Mouse (Mus musculus) layer of hippocampus, postnatal 36 days (tissue): ENCODE measurements at regions not wholly inside any gene's neighbourhood (a gene's known extent, or its start where the extent isn't known, plus 50 kb on each side); places are given as distances from the start of the nearest gene placed in this dataset.

Experiments
- DNase-seq, 2 experiments: peaks; one replicate each; pipeline ENCODE4 v3.0.0; 2022

- peak; percentile 46 to 58 for DNase-seq
Measured at GRCm38 (mm10) chr11:82579841-82580415, 184.2 kb downstream of the Cct6b start.

- DNase-seq = no peak
Measured at GRCm38 (mm10) chr11:82576019-82576418, 187.3 kb downstream of the Tmem132e start.

GRCm38 (mm10) chr11:82573126-82573525, 184.4 kb downstream of the Tmem132e start:
- no peak for DNase-seq

DNA sequence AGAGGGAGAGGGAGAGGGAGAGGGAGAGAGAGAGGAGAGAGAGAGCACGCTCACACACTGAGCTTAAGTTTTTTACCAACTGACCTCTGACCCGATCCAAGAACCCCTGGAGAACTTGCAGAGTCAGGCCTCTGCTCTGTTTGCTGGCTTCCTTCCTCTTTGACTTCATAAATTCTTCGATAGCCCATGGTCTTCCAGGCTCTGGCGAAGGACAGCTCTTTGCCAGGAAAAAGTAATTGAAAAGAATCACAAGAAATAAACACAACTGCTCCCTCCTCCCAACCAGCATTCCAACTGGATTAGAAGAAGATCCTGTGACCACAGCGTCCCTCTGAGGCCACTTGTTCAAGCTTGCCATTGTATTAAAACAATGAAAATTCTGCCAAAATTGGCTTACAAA, 182.8 kb downstream of the Tmem132e start:
- DNase-seq = no peak

GRCm38 (mm10) chr11:82569819-82570218, 181.1 kb downstream of the Tmem132e start:
- DNase-seq = no peak

GRCm38 (mm10) chr11:82568219-82568676, 179.5 kb downstream of the Tmem132e start:
- DNase-seq = no peak

- DNase-seq = no peak
Measured at GRCm38 (mm10) chr11:82567014-82567685, 178.4 kb downstream of the Tmem132e start.

DNA sequence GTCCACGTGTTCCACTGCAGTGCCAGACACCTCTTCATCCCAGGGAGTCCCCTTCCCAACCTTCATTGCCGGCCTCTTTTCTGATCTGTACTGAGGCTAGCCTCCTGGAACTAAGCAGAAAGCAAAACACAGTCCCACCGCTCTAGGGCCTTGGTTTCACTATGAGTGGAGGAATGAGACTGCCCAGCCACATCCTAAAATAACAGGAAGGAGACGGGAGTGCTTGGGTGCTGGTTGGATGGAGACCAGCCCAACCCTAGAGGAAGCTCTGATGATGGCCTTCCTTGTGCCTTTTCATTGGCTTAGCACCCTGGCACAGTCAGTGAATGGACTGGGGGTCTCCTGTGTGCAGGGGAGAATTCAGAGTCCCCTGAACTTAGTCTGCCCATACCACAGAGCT, 177.4 kb downstream of the Tmem132e start:
- DNase-seq = no peak

GRCm38 (mm10) chr11:82564181-82564580, 175.5 kb downstream of the Tmem132e start:
- peak; percentile 44 for DNase-seq

GRCm38 (mm10) chr11:82542028-82542427, 153.3 kb downstream of the Tmem132e start:
- DNase-seq = no peak

DNA sequence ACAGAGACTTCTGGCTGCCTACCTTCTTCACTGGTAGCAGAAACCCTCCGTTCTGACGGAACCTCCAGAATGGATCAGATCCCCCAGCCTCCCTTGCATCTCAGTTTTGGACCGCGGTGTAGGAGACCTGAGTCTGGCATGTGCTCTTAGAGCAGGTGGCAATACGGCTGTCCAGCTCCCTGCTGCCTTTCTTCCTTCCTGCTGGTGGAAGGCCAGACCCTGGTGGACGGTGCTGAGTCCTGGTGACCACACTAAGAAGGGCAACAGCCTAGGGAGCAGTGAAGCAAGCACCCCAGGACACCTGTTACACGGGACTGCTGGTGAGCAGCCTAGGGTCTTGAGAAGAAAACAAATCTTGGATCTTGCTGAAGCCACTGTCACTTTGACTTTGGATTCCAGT, 152.7 kb downstream of the Tmem132e start:
- DNase-seq = no peak

DNA sequence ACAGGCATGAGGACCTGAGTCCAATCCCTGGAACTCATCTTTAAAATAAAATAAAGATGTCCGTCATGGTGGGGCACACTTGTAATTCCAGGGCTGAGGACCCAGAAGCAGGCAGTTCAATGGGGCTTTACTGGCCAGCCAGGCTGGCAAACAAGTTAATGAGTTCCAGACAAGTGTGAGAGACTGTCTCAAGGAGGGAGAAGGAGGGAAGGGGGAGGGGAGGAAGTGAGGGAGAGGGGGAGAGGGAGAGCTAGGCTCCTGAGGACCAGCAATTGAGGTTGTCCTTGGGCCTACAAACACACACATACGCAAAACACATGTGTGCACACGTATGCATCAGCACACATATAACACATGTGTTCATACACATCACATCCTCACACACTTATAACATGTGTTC, 149.2 kb downstream of the Tmem132e start:
- no peak for DNase-seq

- peak in 1 of 2 experiments; percentile 2 for DNase-seq
Measured at GRCm38 (mm10) chr11:82523200-82523802, 134.6 kb downstream of the Tmem132e start.

GRCm38 (mm10) chr11:82521383-82521782, 132.7 kb downstream of the Tmem132e start:
- peak; percentile 66 to 70 for DNase-seq

GRCm38 (mm10) chr11:82518691-82519090, 130.0 kb downstream of the Tmem132e start:
- no peak for DNase-seq

GRCm38 (mm10) chr11:82514526-82515144, 125.9 kb downstream of the Tmem132e start:
- DNase-seq = no peak

DNA sequence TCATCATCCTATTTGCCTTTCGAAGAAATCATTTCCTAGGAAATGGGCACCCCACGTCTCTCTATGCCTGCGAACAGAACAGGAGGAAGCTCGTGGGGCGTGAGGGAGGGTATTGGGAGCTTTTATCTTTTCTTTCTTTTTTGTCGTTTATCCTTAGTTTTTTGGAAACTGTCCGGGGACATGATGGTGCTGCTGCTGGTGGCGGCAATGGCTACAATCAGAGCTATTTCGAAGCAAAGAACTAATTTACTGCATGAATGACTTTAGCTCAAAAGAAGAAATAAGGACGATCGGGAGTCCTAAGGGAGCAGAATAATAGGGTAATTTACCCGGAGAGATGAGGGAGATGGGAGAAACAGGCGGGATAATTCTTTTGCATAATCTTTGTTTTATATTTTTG, 119.9 kb downstream of the Tmem132e start:
- DNase-seq = no peak
